Mouse (Mus musculus) frontal cortex, postnatal 25 days (tissue): ENCODE results near the gene Myo1b.
A peak's percentile ranks its signal among the peaks of the same experiment; 100 is the strongest.
"Not testable (repeated sequence)": the region's sequence is repeated elsewhere in the genome, so short reads cannot be mapped to it uniquely, and the experiment has no call there.

Experiments
- DNase-seq, 2 experiments: peaks; one replicate each; pipeline ENCODE4 v3.0.0; 2022; ENCODE audit warnings: low spot score in 2 of 2

The Myo1b gene

DNA sequence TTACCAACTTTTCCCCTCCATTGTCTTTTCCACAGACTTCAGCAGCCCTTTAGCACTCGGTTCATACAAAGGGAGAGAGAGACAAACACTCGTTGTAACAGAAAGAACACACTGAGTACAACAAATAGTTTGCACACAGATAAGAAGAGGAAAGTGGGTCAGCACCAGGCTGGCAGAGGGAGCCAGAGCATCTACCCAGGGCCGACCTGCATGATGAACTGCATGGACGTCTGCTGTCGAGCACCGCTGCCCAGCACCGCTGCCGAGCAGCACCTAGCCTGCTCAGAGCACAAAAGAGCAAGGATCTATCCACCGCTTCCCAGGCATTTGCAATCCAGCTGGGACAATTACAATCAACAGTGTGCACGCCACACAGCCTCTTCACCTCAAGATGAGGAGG, 19.9 kb downstream of the Myo1b start:
- no peak for DNase-seq

GRCm38 (mm10) chr1:51894721-51895120, 21.1 kb downstream of the Myo1b start:
- no peak for DNase-seq

- DNase-seq = no peak
Measured at GRCm38 (mm10) chr1:51893521-51894355, 22.1 kb downstream of the Myo1b start.

GRCm38 (mm10) chr1:51892005-51892404, 23.9 kb downstream of the Myo1b start:
- DNase-seq = no peak

DNA sequence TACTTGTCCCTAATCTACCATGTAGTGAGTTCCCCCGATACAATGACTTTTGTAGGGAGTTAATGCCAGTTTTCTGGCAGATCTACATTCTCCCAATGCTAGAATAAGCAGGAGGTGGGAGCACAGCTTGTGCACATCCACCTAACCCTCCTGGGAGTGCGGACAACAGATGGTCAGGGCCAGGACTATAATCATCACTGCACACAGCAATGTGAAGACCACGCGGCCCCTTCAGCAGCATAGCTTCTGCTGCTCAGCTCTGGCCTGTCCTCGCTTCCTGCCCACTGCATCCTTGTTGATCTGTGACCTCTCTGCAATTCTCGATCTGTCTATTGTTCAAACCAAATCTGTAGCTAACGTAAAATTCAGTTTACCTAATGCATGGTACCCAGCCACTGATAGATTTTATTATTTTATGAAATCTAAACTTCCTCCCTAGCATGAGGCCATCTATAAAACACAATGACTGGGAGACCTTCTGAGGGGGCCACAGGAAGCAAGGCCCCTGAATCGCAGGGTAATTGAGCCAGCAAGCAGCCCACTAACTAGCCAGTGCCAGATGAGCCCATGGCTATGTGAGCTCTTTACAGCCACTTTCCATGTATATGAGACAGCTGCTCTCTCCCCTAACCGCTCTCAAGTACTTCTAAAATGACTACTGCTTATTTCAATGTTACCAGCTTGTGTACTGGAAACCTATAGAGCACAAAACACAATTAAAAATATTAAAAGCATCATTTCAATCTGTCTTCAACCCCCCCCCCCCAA, 27.6 kb downstream of the Myo1b start:
- DNase-seq = no peak

- DNase-seq = no peak
Measured at GRCm38 (mm10) chr1:51885356-51885983, 30.4 kb downstream of the Myo1b start.

GRCm38 (mm10) chr1:51883211-51883610, 32.7 kb downstream of the Myo1b start:
- no peak for DNase-seq

DNA sequence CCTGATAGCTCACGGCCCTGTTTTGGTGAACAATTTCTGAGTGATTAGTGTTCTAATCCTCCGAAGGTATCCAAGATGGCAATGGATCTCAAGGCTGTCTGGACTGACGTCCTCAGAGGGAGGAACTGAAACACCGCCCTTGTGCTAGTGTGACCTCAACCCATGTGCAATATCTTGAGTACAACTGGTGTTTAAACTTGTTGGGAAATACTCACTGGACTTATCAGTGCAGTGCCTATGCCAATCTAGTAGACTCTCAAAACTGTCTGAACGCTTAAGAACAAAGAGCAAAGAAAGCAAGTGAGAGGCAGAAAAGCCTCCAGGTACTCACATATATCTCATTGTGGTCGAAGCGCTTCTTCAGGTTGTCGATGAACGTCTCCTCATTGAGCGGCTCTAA, 33.1 kb downstream of the Myo1b start:
- no peak for DNase-seq

- no peak for DNase-seq
Measured at GRCm38 (mm10) chr1:51879927-51880814, 35.7 kb downstream of the Myo1b start.

DNA sequence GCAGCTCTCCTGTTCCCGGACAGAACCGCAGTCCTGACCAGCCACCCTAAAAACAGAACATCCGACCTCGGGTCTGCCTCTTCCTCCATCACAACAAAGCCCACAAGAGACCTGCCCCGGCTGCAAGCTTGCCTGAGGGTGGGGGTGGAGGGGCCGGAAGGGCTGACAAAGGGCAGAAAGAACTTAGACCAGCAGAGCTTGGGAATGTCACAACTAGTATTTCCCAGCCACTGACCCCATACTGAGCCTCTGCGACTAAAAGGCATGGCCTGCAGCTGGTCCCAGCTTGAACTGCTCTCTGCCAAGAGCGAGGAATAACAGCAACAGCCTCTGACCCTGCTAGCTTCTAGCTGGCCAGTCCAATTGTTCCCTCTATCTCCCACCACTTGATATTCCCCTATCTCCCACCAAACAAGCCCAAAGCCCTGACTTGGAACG, 36.5 kb downstream of the Myo1b start:
- no peak for DNase-seq

GRCm38 (mm10) chr1:51875462-51876225, 40.2 kb downstream of the Myo1b start:
- peak in 1 of 2 experiments; percentile 13 for DNase-seq

GRCm38 (mm10) chr1:51872493-51873261, 43.2 kb downstream of the Myo1b start:
- DNase-seq = no peak

DNA sequence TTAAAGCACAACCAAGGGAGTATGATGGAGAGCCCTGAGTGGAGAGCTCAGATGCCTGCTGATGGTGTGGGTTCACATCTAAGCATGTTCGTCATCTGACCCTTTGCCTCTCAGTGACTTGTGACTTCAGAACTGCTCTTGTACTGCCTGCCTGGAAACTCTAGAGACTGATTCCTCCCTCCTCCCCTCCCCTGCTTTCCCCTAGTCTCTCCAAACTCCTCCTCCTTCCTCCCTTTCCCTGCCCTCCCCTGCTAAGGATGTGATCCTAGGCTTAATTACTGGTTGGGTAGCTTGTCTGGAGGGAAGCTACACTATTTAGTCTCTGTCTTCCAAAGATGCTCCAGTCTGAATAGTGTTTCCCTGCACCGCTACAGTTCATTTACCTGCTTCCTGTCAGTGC, 44.6 kb downstream of the Myo1b start:
- DNase-seq = not testable (repeated sequence)

- no peak for DNase-seq
Measured at GRCm38 (mm10) chr1:51862828-51863421, 52.9 kb downstream of the Myo1b start.

DNA sequence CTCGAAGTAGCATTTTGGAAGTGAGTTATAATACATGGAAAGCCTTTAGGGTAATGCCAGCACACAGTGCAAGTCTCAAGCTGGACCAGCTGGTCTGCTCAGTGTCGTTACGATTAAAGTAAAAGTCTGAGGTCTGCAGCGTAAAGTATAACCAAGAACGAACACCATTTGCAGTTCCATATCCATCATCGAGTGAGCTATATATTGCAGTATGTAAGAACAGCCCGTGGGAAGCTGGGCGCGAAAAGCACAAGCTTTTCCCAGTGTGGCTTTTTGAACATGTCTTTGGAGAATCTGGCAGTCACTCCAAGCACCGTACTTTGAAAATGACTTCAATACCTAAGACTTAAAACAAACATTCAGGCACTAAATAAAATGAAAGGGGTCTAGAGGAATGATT, 55.0 kb downstream of the Myo1b start:
- no peak for DNase-seq

DNA sequence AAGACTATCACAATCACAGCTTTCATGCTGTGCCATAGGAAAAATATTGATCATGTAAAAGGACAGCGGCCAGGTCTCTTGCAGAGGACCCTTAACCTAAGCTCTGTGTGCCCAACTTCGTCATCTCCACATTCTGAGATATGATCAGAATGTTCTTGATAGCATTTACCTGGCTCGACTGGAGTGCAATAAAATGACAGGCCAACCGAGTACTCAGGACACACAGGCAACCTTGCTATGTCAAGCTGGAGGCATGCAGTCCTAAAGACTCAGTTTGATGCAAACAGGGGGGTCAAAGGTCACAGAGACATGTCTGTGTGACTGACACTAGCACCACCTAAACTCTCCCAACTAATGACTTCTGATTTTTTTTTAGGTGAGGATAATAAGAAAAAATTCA, 58.9 kb downstream of the Myo1b start:
- no peak for DNase-seq

DNA sequence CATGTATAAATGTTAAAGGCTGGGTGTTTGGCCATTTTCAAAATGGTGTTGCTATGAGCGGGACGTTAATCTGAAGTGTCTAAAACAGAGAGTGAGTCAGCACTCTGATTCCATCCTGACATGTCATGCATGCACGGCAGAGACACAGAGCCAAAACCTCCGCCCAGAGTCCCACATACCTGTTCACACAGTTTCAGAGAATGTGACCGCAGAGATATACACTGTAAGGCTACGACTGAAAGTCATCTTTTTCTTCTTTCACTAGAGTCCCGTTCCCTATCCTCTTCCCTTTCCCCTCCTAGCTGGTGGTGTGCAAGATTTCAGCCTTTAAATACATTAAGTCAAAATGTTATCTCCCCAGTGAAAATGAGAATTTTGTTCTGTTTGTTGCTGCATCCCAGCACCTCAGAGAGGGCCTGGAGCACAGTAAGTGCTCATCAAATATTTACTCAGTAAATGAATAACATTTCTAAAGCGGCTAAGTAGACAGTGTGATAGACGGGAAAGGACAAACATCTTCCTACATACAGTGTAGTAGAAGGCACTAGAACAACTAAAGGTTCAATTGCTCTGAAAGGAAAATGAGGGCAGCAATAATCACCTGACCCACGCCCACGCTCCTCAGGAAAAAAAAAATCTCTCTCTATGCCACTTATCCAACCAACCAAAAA, 59.5 kb downstream of the Myo1b start:
- no peak for DNase-seq

GRCm38 (mm10) chr1:51855541-51856244, 60.2 kb downstream of the Myo1b start:
- no peak for DNase-seq
